Mouse (Mus musculus) myocyte (in vitro differentiated cells): ENCODE measurements at regions not wholly inside any gene's neighbourhood (a gene's known extent, or its start where the extent isn't known, plus 50 kb on each side); places are given as distances from the start of the nearest gene placed in this dataset.
A peak's percentile ranks its signal among the peaks of the same experiment; 100 is the strongest.

Experiments
- H3K27me3 ChIP-seq: one replicate; pipeline ENCODE4 v1.6.1; 2011; ENCODE audit not compliant: control insufficient read depth, insufficient read depth, insufficient read length
- H3K36me3 ChIP-seq: one replicate; pipeline ENCODE4 v1.6.1; 2011; ENCODE audit not compliant: control insufficient read depth, insufficient read depth
- H3K4me2 ChIP-seq: one replicate; pipeline ENCODE4 v1.6.1; 2011; ENCODE audit warnings: low read depth, control low read depth
- H3K4me3 ChIP-seq: one replicate; pipeline ENCODE4 v1.5.1; 2011; ENCODE audit warnings: mild to moderate bottlenecking, control low read depth, moderate library complexity
- H3K79me2 ChIP-seq: one replicate; pipeline ENCODE4 v1.6.1; 2011; ENCODE audit not compliant: control insufficient read depth, insufficient read depth
- H3ac ChIP-seq: one replicate; pipeline ENCODE4 v1.6.1; 2011; ENCODE audit not compliant: control insufficient read depth, insufficient read length
- CEBPB ChIP-seq: IDR thresholded peaks from 2 replicates; pipeline ENCODE4 v1.6.1; 2011; ENCODE audit warnings: mild to moderate bottlenecking, moderate library complexity; ENCODE audit not compliant: poor library complexity, insufficient read depth, severe bottlenecking
- E2F4 ChIP-seq: IDR thresholded peaks from one replicate; pipeline ENCODE4 v1.6.1; 2011; ENCODE audit warnings: mild to moderate bottlenecking, control low read depth, moderate library complexity; ENCODE audit not compliant: insufficient read depth
- MAX ChIP-seq: IDR thresholded peaks from one replicate; pipeline ENCODE4 v1.6.1; 2011; ENCODE audit warnings: low read depth, mild to moderate bottlenecking, control low read depth
- MYOD1 ChIP-seq, 3 experiments: IDR thresholded peaks; one replicate each; pipeline ENCODE4 v1.6.1; 2011; ENCODE audit warnings: control low read depth in 2 of 3, low read depth in 2 of 3, mild to moderate bottlenecking in 2 of 3, moderate library complexity in 1 of 3; ENCODE audit not compliant: insufficient read length in 2 of 3, control insufficient read depth in 1 of 3
- MYOG ChIP-seq, 3 experiments: IDR thresholded peaks; one replicate each; pipeline ENCODE4 v1.6.1; 2011; ENCODE audit warnings: control low read depth in 2 of 3, low read depth in 2 of 3, mild to moderate bottlenecking in 2 of 3; ENCODE audit not compliant: insufficient read length in 2 of 3, control insufficient read depth in 1 of 3, insufficient read depth in 1 of 3
- POLR2A ChIP-seq: IDR thresholded peaks from one replicate; pipeline ENCODE4 v1.6.1; 2011; ENCODE audit warnings: low read depth, mild to moderate bottlenecking, control low read depth, moderate library complexity; ENCODE audit not compliant: insufficient read length
- POLR2AphosphoS2 ChIP-seq: IDR thresholded peaks from one replicate; pipeline ENCODE4 v1.6.1; 2011; ENCODE audit warnings: low read depth, control low read depth; ENCODE audit not compliant: insufficient read length
- REST ChIP-seq: IDR thresholded peaks from one replicate; pipeline ENCODE4 v1.6.1; 2011; ENCODE audit warnings: mild to moderate bottlenecking, control low read depth, moderate library complexity; ENCODE audit not compliant: insufficient read depth, insufficient read length
- SRF ChIP-seq: IDR thresholded peaks from one replicate; pipeline ENCODE4 v1.6.1; 2011; ENCODE audit warnings: low read depth; ENCODE audit not compliant: control insufficient read depth, insufficient read length
- TCF12 ChIP-seq: IDR thresholded peaks from one replicate; pipeline ENCODE4 v1.6.1; 2011; ENCODE audit warnings: mild to moderate bottlenecking, control low read depth; ENCODE audit not compliant: poor library complexity, insufficient read depth, severe bottlenecking
- TCF3 ChIP-seq: IDR thresholded peaks from one replicate; pipeline ENCODE4 v1.6.1; 2011; ENCODE audit warnings: low read depth, control low read depth; ENCODE audit not compliant: insufficient read length
- USF1 ChIP-seq: IDR thresholded peaks from one replicate; pipeline ENCODE4 v1.6.1; 2011; ENCODE audit warnings: low read depth, mild to moderate bottlenecking, control low read depth, moderate library complexity

DNA sequence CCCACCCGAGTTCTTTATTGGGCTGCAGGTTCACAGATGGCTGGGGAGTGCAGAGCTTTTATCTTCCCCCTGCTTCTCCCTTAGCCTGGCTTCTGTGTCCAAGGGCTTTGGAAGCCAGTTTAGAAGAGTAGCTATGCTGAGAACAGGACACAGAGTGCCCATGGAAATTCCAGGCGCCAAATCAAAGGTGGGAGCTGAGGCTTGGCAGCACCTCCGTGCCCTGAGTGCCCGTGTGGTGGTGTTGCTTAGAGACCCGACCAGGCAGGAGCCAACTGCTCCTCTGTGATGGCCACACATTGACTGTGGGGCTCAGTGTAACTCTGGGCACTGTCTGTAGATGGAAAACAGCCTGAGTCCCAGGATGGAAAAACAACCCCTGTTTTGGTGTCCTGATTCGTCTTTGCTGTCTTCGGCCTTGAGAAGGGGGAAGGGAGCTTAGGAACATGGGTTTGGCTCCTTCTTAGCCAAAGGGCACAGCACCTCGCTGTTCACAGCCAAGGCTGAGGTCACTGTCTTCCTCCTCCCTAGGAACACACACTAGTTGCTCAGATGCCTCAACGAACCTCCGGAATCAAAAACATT is 77.1 kb upstream of the Slc6a6 start:
- no peaks in the 10 kb centered on the region for H3K27me3 ChIP-seq
- H3K36me3 ChIP-seq = no peaks in the 10 kb centered on the region
- H3K79me2 ChIP-seq = no peaks in the 10 kb centered on the region
- no peak overlapping the region for H3K4me3 ChIP-seq
- TF ChIP-seq MYOD1 (IDR thresholded peaks at IDR 0.05; ENCODE audit: control insufficient read depth in 1 of 3, insufficient read length in 2 of 3, low read depth in 2 of 3) (peak in 1 of 3 experiments; percentile 0), CEBPB (no peak)
- no peak overlapping the region for H3K4me2 ChIP-seq
- no peak overlapping the region for H3ac ChIP-seq

DNA sequence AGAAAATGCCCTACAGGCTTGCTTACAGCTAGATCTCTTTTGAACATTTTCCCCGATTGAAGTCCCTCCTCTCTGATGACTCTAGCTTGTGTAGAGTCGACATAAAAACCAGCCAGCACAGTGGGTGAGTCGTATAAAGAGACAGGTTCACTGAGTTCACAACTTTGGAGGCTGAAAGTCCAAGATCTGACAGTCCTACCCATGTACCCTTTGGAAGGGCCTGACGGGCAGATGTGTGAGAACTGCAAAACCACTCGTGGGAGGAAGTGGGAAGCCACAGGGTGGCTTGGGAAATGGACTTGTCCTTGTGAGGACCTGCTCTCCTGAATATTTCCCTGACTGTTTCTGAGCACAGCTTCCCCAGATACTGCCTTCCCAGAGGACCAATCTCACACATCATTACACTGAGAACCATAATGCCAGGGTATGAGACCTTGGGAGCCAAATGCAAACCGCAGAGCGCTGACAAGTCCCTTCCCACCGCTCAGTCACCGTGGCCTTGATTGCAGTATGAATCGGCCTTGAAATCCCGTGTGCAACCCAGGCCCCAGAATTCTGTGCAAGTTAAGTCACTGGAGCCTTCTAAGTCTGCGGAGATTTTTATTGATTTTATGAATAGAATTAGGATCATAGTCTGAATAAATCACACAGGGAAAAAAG is 76.1 kb upstream of the Slc6a6 start:
- no peak overlapping the region for H3K4me2 ChIP-seq
- TF ChIP-seq MAX (no peak), E2F4 (no peak), POLR2A (no peak), MYOG (IDR thresholded peaks at IDR 0.05; ENCODE audit: control insufficient read depth in 1 of 3, insufficient read depth in 1 of 3, insufficient read length in 2 of 3, low read depth in 2 of 3) (no peak), POLR2AphosphoS2 (no peak), MYOD1 (IDR thresholded peaks at IDR 0.05; ENCODE audit: control insufficient read depth in 1 of 3, insufficient read length in 2 of 3, low read depth in 2 of 3) (no peak), SRF (no peak), REST (no peak), TCF12 (no peak), USF1 (no peak), CEBPB (no peak)
- H3ac ChIP-seq = no peak overlapping the region

DNA sequence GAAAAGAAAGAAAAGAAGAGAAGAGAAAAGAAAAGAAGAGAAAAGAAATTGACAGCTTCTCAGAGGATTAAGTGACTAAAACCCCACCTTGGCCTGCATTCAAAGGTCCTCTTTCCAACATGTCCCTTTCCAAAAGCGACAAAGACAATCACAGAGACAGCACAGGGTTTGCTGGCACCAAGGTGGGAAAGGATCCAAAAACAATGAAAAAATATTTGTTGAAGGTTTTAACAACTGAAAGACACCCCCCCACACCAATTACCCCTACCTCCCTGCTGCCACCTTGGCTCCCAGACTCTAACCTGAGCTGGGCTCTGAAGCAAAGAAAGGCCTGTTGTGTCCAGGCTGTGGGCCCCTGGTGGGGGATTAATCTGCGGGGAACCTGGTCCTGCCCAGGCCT is 74.2 kb upstream of the Slc6a6 start:
- Histone ChIP-seq H3ac (no peak overlapping the region), H3K4me2 (no peak overlapping the region), H3K79me2 (no peaks in the 10 kb centered on the region), H3K27me3 (no peaks in the 10 kb centered on the region), H3K36me3 (no peaks in the 10 kb centered on the region), H3K4me3 (no peak overlapping the region)
- no peak for TF ChIP-seq CEBPB
- no peak for TF ChIP-seq REST
- no peak for TF ChIP-seq MAX
- TF ChIP-seq MYOD1 (IDR thresholded peaks at IDR 0.05; ENCODE audit: control insufficient read depth in 1 of 3, insufficient read length in 2 of 3, low read depth in 2 of 3) = no peak
- TF ChIP-seq POLR2AphosphoS2 = no peak
- TF ChIP-seq TCF12 = no peak
- no peak for TF ChIP-seq TCF3
- TF ChIP-seq SRF = no peak
- no peak for TF ChIP-seq POLR2A
- TF ChIP-seq USF1 = no peak
- TF ChIP-seq MYOG (IDR thresholded peaks at IDR 0.05; ENCODE audit: control insufficient read depth in 1 of 3, insufficient read depth in 1 of 3, insufficient read length in 2 of 3, low read depth in 2 of 3) = no peak
- TF ChIP-seq E2F4 = no peak

More for the DNA sequence above, 76.1 kb upstream of the Slc6a6 start:
- Histone ChIP-seq H3K4me3 (no peak overlapping the region), H3K36me3 (no peaks in the 10 kb centered on the region), H3K79me2 (no peaks in the 10 kb centered on the region), H3K27me3 (no peaks in the 10 kb centered on the region)

DNA sequence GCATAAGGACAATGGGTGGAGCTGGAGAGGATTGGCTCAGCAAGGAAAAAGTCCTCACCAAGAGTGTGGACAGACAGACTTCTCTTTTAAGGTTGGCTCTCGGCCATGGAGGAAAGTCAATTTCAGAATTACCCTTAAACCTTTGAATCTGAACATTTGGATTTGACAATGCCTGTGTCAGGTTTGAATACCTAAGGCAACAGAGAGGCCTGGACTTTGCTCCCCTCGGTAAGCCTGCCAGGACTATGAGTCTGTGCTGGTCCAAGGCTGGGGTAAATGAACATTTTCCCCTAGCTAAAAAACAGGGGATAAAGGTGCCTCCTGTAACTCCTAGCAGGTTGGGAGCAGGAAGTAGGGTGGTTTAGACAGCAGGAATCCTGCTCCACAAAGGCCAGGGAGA is 68.8 kb upstream of the Slc6a6 start:
- no peaks in the 10 kb centered on the region for H3K79me2 ChIP-seq
- H3K27me3 ChIP-seq = no peaks in the 10 kb centered on the region
- no peaks in the 10 kb centered on the region for H3K36me3 ChIP-seq
- H3K4me3 ChIP-seq = no peak overlapping the region
- H3ac ChIP-seq = no peak overlapping the region
- TF ChIP-seq E2F4 = no peak
- TF ChIP-seq MAX = no peak
- TF ChIP-seq MYOG (IDR thresholded peaks at IDR 0.05; ENCODE audit: control insufficient read depth in 1 of 3, insufficient read depth in 1 of 3, insufficient read length in 2 of 3, low read depth in 2 of 3) = no peak
- TF ChIP-seq CEBPB = no peak
- no peak overlapping the region for H3K4me2 ChIP-seq

DNA sequence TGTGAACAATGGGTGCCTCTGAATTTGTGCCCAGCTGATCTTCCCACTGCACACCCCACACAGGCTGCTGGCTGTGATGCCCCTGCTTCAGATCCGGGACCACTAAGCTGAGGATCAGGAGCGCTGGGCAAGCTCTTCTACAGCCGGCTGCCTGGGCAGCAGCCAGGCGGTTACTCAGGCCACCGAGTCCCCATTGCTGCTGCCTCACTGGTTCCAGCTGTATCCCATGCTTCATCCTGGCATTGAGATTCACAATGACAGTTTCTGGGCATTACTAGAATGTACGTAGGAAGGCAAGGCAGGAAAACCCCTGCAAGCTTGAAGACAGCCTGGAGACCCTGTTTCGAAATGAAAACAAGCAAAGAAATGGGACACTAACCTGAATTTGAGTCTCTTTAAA is 67.3 kb upstream of the Slc6a6 start:
- Histone ChIP-seq H3ac (no peak overlapping the region), H3K4me2 (peak overlapping the region; percentile 83), H3K36me3 (no peaks in the 10 kb centered on the region), H3K79me2 (no peaks in the 10 kb centered on the region), H3K27me3 (no peaks in the 10 kb centered on the region), H3K4me3 (peak overlapping the region; percentile 13)
- TF ChIP-seq MYOD1 (IDR thresholded peaks at IDR 0.05; ENCODE audit: control insufficient read depth in 1 of 3, insufficient read length in 2 of 3, low read depth in 2 of 3) (no peak), REST (no peak), CEBPB (no peak), MAX (no peak), TCF12 (no peak), SRF (no peak), MYOG (IDR thresholded peaks at IDR 0.05; ENCODE audit: control insufficient read depth in 1 of 3, insufficient read depth in 1 of 3, insufficient read length in 2 of 3, low read depth in 2 of 3) (no peak), POLR2A (no peak), E2F4 (no peak), USF1 (no peak), POLR2AphosphoS2 (no peak), TCF3 (no peak)
